Mouse (Mus musculus) kidney, embryonic 16.5 days (tissue): ENCODE results near the gene Irx5. TPM values are rescaled to one million over a fixed set of nuclear protein-coding genes. Genes with fewer than 3 reads are reported as not detected.
A peak's percentile ranks its signal among the peaks of the same experiment; 100 is the strongest.

Source experiments
- ATAC-seq: fragments of 200-750 bp; cut with Nextera tagmentation; 2 replicates; pipeline ENCODE4 v1.8.0; 2017; ENCODE audit warnings: moderate TSS enrichment; ENCODE audit not compliant: low FRiP score, low TSS enrichment
- H3K27ac ChIP-seq: fragments of 300-500 bp; sonication (generic); 2 replicates; pipeline ENCODE4 v1.5.1; 2014; ENCODE audit warnings: low read length
- H3K27me3 ChIP-seq: fragments of 300-500 bp; sonication (generic); 2 replicates; pipeline ENCODE4 v1.6.1; 2014; ENCODE audit warnings: low read length, control low read depth, mixed read lengths; ENCODE audit not compliant: insufficient read depth
- H3K36me3 ChIP-seq: fragments of 300-500 bp; sonication (generic); 2 replicates; pipeline ENCODE4 v1.6.1; 2014; ENCODE audit warnings: low read length, control low read depth, mixed read lengths; ENCODE audit not compliant: insufficient read depth
- H3K4me1 ChIP-seq: fragments of 300-500 bp; sonication (generic); 2 replicates; pipeline ENCODE4 v1.6.1; 2014; ENCODE audit warnings: low read length, control low read depth, mixed read lengths; ENCODE audit not compliant: insufficient read depth
- H3K4me2 ChIP-seq: fragments of 300-500 bp; sonication (generic); replicated peaks from 2 replicates; pipeline ENCODE4 v1.6.1; 2014; ENCODE audit warnings: low read depth, low read length
- H3K4me3 ChIP-seq: fragments of 300-500 bp; sonication (generic); 2 replicates; pipeline ENCODE4 v1.5.1; 2014; ENCODE audit warnings: mild to moderate bottlenecking, low read length
- H3K9ac ChIP-seq: fragments of 300-500 bp; sonication (generic); replicated peaks from 2 replicates; pipeline ENCODE4 v1.6.1; 2014; ENCODE audit warnings: low read length
- H3K9me3 ChIP-seq: fragments of 300-500 bp; sonication (generic); 2 replicates; pipeline ENCODE4 v1.6.1; 2016; ENCODE audit warnings: low read length, control low read depth
- WGBS: fragments of 180-500 bp; shearing (Covaris S2); extraction: QIAGEN DNeasy Blood & Tissue Kit; methylation state at CpG from one replicate; pipeline ENCODE4 v1.1.7; 2014; 5-methylcytosine and 5-hydroxymethylcytosine counted together
- polyA plus RNA-seq: library from polyadenylated mRNA; unstranded; fragments of >200 nt; fragmentation: Nextera tagmentation; extraction: Ambion mirVana; gene quantifications from 2 replicates; pipeline ENCODE4 v1.2.1, GENCODE M21; 2015

Gene Irx5
- polyA plus RNA-seq, result 1.4 and 2.6 TPM in 2 replicates

GRCm38 (mm10) chr8:92357398-92357981, at the start of gene Irx5:
Irx5 (plus strand) TSS chr8:92357625.
- WGBS, result under 1% methylated on average over 39 of the region's 47 CpGs
- peaks cover 37% of the 10 kb centered on the region for H3K4me1 ChIP-seq
- no peaks in the 10 kb centered on the region for H3K9me3 ChIP-seq
- H3K4me3 ChIP-seq, result peak within 1 kb of the TSS; percentile 73
- peak within 1 kb of the TSS; percentile 82 for H3K4me2 ChIP-seq
- H3K27me3 ChIP-seq, result peaks cover 86% of the 10 kb centered on the region
- ATAC-seq, result peak; percentile 29
- H3K27ac ChIP-seq, result peak within 1 kb of the TSS; percentile 58
- peak within 1 kb of the TSS; percentile 75 for H3K9ac ChIP-seq
- no peaks in the 10 kb centered on the region for H3K36me3 ChIP-seq

GRCm38 (mm10) chr8:92312178-92312577, 45.2 kb upstream of the Irx5 start:
- Histone ChIP-seq H3K4me2 (no peak overlapping the region), H3K27ac (no peak overlapping the region), H3K4me1 (peaks cover 6% of the 10 kb centered on the region), H3K36me3 (no peaks in the 10 kb centered on the region), H3K4me3 (no peak overlapping the region), H3K27me3 (no peaks in the 10 kb centered on the region), H3K9me3 (no peaks in the 10 kb centered on the region), H3K9ac (no peak overlapping the region)
- no peak for ATAC-seq
- WGBS, result 21% methylated on average over 7 of the region's 7 CpGs

GRCm38 (mm10) chr8:92313707-92314106, 43.7 kb upstream of the Irx5 start:
- Histone ChIP-seq H3K4me2 (no peak overlapping the region), H3K4me3 (no peak overlapping the region), H3K27ac (no peak overlapping the region), H3K36me3 (no peaks in the 10 kb centered on the region), H3K4me1 (peaks cover 6% of the 10 kb centered on the region), H3K27me3 (no peaks in the 10 kb centered on the region), H3K9ac (no peak overlapping the region), H3K9me3 (no peaks in the 10 kb centered on the region)
- no peak for ATAC-seq
- WGBS, result 90% methylated on average over 3 of the region's 3 CpGs

- Histone ChIP-seq H3K27me3 (no peaks in the 10 kb centered on the region), H3K4me3 (no peak overlapping the region), H3K9ac (no peak overlapping the region), H3K4me1 (no peaks in the 10 kb centered on the region), H3K4me2 (no peak overlapping the region), H3K36me3 (no peaks in the 10 kb centered on the region), H3K27ac (no peak overlapping the region), H3K9me3 (peaks cover 6% of the 10 kb centered on the region)
- no peak for ATAC-seq
- 88% methylated on average over 7 of the region's 7 CpGs for WGBS
Measured at GRCm38 (mm10) chr8:92323751-92324150, 33.7 kb upstream of the Irx5 start.

GRCm38 (mm10) chr8:92327176-92327575, 30.2 kb upstream of the Irx5 start:
- Histone ChIP-seq H3K9me3 (peaks cover 6% of the 10 kb centered on the region), H3K9ac (no peak overlapping the region), H3K4me3 (no peak overlapping the region), H3K4me2 (no peak overlapping the region), H3K27ac (no peak overlapping the region), H3K4me1 (no peaks in the 10 kb centered on the region), H3K36me3 (no peaks in the 10 kb centered on the region), H3K27me3 (no peaks in the 10 kb centered on the region)
- ATAC-seq, result no peak
- WGBS, result 94% methylated on average over 2 of the region's 2 CpGs

- WGBS, result 68% methylated on average over 3 of the region's 4 CpGs
- no peak overlapping the region for H3K27ac ChIP-seq
- peaks cover 6% of the 10 kb centered on the region for H3K9me3 ChIP-seq
- no peaks in the 10 kb centered on the region for H3K4me1 ChIP-seq
- no peak overlapping the region for H3K9ac ChIP-seq
- H3K36me3 ChIP-seq, result no peaks in the 10 kb centered on the region
- H3K27me3 ChIP-seq, result no peaks in the 10 kb centered on the region
- no peak overlapping the region for H3K4me3 ChIP-seq
- H3K4me2 ChIP-seq, result no peak overlapping the region
- no peak for ATAC-seq
Measured at GRCm38 (mm10) chr8:92329273-92329672, 28.2 kb upstream of the Irx5 start.

- no peak for ATAC-seq
- peaks cover 6% of the 10 kb centered on the region for H3K9me3 ChIP-seq
- H3K4me2 ChIP-seq, result no peak overlapping the region
- no peak overlapping the region for H3K4me3 ChIP-seq
- no peak overlapping the region for H3K27ac ChIP-seq
- no peak overlapping the region for H3K9ac ChIP-seq
- WGBS, result 68% methylated on average over 3 of the region's 3 CpGs
- H3K36me3 ChIP-seq, result no peaks in the 10 kb centered on the region
- no peaks in the 10 kb centered on the region for H3K4me1 ChIP-seq
- no peaks in the 10 kb centered on the region for H3K27me3 ChIP-seq
Measured at GRCm38 (mm10) chr8:92331811-92332210, 25.6 kb upstream of the Irx5 start.

GRCm38 (mm10) chr8:92333406-92333805, 24.0 kb upstream of the Irx5 start:
- no peak overlapping the region for H3K4me3 ChIP-seq
- no peak overlapping the region for H3K4me2 ChIP-seq
- H3K27ac ChIP-seq, result no peak overlapping the region
- H3K36me3 ChIP-seq, result no peaks in the 10 kb centered on the region
- H3K4me1 ChIP-seq, result no peaks in the 10 kb centered on the region
- no peak for ATAC-seq
- no peak overlapping the region for H3K9ac ChIP-seq
- WGBS, result 92% methylated on average over 8 of the region's 8 CpGs
- H3K27me3 ChIP-seq, result no peaks in the 10 kb centered on the region
- no peaks in the 10 kb centered on the region for H3K9me3 ChIP-seq

- H3K27ac ChIP-seq, result no peak overlapping the region
- H3K27me3 ChIP-seq, result no peaks in the 10 kb centered on the region
- 84% methylated on average over 7 of the region's 7 CpGs for WGBS
- H3K9me3 ChIP-seq, result no peaks in the 10 kb centered on the region
- no peak for ATAC-seq
- H3K4me3 ChIP-seq, result no peak overlapping the region
- H3K4me2 ChIP-seq, result no peak overlapping the region
- no peaks in the 10 kb centered on the region for H3K36me3 ChIP-seq
- no peak overlapping the region for H3K9ac ChIP-seq
- no peaks in the 10 kb centered on the region for H3K4me1 ChIP-seq
Measured at GRCm38 (mm10) chr8:92335079-92335478, 22.3 kb upstream of the Irx5 start.

- H3K4me3 ChIP-seq, result no peak overlapping the region
- no peaks in the 10 kb centered on the region for H3K36me3 ChIP-seq
- no peaks in the 10 kb centered on the region for H3K4me1 ChIP-seq
- H3K9ac ChIP-seq, result no peak overlapping the region
- no peak for ATAC-seq
- no peak overlapping the region for H3K27ac ChIP-seq
- H3K27me3 ChIP-seq, result no peaks in the 10 kb centered on the region
- H3K4me2 ChIP-seq, result no peak overlapping the region
- WGBS, result 49% methylated on average over 6 of the region's 6 CpGs
- H3K9me3 ChIP-seq, result no peaks in the 10 kb centered on the region
Measured at GRCm38 (mm10) chr8:92336041-92336440, 21.4 kb upstream of the Irx5 start.
